Mouse (Mus musculus) layer of hippocampus, adult 11-12 months (tissue): ENCODE data around the gene Tmem53.
A peak's percentile ranks its signal among the peaks of the same experiment; 100 is the strongest.

ENCODE experiments used
- DNase-seq: peaks from one replicate; pipeline ENCODE4 v3.0.0; 2022; ENCODE audit warnings: low spot score

Tmem53 gene

DNA sequence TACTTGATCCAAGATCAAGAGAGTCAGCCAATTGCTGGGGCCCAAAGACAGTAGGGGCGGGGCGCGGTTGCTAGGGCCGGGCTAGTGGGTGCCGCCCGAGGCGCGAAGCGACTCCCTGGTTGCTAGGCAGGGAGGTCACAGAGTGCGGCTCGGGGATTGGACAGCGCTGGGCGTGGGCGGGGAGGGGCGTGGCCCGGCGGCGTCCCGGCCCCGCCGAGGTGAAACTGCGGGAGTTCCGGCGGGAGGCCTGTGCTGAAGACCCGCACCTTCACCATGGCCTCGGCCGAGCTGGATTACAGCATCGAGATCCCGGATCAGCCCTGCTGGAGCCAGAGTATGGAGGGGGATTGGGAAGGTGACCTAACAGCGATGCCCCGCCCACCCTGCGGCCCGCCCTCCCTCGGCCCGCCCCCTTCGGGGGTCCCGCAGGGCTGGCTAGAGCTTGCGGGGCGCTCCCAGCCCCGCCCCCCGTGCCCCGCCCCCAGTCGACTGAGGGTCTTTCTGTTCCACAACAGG lies at the start of gene Tmem53, which contains the start of gene Armh1:
Gene Tmem53 (plus strand): TSS at position 151 of the 516 bp plus-strand sequence.
Gene Armh1 (minus strand): TSS at position 325 of the 516 bp plus-strand sequence.
- DNase-seq: peak; percentile 80

DNA sequence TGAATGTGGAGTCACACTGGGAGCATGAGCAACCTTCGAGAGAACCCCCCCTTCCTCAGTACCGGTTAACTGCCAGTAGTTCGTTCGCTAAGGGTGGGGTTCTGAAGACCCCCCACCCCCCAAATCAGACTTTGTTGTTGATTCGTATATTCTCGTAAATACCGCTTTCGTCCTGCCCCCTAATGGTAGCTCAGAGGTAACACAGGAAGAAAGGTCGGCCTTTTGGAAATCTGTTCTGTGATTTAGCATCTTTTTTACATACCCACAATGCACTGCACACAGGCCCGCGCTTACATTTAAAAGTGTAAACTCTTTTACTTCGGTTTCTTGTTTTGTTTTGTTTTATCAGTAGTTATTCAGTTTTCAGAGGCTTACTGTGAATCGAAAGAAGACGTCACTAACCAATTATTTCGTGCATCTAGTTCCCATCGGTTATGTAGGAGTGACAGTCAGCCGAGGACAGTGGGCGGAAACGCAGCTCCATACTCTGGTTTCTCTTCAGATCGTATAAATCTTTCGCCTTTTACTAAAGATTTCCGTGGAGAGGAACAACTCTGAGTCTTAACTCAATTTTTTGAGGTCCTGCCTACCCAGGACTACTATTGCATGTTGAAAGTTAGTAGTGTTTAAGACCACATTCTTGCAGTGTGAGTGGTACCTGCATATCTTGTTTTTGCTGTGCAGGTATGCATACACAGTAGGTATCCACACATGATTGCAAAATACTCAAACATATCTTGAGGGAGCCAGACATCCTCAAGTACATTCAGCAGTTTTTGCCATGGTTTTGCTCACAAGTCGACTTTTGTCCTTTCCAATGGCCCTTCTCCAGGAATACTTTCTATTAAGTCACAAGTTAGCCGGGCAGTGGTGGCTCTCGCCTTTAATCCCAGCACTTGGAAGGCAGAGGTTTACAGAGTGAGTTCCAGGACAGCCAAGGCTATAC lies 49.4 kb upstream of the Tmem53 start:
- DNase-seq: peak; percentile 47

DNA sequence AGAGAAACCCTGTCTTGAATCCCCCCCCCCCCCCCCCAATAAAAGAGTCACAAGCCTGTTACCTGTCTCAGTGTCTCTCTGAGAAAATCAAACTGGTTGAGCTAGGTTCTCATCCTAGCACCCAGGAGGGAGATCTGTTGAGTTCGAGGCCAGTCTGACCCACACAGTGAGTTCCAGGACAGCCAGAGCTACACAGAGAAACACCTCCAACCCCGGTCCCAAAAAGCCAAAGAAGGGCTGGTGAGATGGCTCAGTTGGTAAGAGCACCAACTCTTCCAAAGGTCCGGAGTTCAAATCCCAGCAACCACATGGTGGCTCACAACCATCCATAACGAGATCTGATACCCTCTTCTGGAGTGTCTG lies 48.8 kb upstream of the Tmem53 start:
- DNase-seq: no peak

DNA sequence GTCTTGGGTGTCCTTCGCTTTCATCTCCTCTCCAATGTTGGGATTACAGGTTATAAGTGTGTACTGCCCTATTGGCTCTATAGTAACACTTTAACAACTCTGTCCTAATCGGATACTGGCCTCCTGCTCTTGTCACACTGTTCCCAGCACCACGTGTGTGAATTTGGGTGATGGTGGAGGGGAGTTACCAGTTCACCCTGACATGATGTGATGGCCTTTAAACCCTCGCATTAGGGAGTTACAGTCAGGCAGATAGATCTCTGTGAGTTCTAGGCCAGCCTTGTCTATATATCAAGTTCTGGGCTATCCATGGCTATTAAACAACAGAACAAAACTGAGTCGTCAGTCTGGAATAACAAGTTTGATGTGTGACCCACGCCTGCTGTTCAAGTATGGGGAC lies 42.2 kb upstream of the Tmem53 start:
- DNase-seq: no peak

DNA sequence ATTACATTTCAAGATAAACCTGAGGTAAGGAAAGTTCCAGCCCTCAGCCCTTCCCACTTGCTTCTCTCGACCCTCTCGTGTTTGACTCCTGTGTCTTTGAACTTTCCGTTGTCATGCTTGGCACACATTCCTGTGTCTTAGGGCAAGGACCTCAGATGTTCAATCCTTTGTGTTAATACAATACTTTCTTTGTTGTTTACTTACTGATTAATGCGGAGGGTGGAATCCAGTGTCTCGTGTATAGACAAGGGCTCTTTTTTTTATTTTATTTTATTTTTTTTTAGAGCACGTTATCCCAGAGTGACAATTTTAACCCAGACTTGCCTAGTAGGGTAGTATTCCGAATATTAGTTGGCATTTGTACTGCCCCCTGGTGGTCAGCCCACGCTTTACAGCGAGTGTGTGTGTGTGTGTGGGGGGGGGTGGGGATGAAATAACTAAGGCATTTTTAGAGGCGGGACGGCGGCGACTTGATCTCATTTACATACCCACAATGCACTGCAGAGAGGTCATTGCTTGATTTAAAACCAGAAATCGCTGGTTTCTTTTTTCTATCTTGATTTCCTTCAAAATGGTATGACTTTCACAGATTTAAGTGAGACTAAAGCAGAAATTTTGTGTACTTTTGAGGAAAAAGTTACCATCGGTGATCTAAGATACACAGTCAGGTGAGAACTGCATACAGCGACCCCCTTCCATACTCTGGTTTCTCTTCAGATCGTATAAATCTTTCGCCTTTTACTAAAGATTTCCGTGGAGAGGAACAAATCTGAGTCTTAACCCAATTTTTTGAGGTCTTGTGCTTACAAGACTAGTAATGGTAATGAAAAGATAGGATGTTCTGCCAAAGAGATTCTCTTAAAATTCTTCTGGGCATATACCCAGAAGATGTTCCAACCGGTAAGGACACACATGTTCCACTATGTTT lies 41.3 kb upstream of the Tmem53 start:
- DNase-seq: peak; percentile 79

DNA sequence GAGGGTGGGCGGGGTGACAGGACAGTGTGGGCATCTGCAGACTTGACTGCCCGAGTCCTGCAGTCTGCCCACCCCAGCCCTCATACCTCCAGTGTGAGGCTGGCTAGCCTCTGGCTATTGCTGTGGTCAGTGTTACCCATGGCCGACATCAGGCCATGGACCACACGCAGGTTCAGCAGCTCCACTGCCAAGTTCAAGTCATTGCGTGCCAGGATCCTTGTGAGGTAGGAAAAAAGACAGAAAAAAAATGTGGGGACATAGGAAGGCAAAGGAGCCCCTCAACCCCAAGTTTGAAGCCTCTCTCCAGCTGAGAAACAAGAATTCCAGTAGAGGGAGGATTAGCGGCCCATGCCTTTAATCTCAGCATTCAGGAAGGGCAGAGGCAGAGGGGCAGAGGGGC lies 37.5 kb upstream of the Tmem53 start:
- DNase-seq: no peak

DNA sequence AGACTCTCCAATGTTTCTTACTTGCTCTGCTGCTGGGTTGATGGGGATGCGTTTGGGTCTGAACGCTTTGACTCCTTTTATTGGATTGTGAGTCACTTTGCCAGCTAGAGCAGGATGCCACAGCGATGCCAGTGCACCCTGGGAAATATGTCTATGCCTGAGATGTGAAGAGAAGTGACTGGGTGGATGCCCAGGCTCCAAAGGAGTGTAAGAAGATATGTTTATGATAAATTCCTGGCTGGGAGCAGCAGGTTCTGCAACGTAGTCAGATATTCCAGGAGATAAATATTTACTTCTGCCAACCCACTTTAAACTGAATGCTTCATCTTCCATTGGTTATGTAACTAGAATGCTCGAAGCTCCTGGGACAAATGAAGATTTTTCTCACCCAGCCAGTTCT lies 34.7 kb upstream of the Tmem53 start:
- DNase-seq: no peak

DNA sequence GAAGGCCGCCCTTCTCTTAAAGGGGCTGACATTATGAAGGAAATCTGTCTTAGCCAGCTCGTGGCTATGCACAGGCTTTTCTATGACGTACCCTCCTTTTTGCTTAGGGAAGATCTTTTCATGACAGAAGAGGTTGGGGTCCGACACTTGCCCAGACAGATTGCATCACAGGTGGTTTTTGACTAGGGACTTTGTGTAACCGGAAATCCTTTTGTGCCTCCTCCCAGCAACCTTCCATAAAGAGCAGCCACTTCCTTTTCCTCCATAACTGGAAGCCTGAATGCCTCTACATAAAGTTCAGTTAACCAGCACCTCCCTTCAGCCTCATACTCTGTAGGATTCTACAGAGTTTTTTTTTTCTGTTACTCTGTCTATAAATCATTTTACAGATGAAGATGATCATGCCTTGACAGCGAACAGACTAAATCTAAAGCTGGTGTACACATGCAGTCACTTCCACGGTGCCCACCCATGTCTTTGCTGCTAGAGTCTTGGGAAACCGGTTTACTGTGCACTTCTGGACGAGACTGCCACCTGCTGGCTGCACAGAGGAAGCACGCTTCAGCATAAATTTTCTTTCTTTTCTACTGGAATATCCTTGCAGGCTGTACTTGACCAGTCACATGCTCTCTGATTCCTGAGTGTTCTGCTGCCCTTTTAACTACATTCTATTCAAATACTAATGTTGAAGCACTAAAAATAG lies 33.1 kb upstream of the Tmem53 start:
- peak; percentile 47 for DNase-seq

DNA sequence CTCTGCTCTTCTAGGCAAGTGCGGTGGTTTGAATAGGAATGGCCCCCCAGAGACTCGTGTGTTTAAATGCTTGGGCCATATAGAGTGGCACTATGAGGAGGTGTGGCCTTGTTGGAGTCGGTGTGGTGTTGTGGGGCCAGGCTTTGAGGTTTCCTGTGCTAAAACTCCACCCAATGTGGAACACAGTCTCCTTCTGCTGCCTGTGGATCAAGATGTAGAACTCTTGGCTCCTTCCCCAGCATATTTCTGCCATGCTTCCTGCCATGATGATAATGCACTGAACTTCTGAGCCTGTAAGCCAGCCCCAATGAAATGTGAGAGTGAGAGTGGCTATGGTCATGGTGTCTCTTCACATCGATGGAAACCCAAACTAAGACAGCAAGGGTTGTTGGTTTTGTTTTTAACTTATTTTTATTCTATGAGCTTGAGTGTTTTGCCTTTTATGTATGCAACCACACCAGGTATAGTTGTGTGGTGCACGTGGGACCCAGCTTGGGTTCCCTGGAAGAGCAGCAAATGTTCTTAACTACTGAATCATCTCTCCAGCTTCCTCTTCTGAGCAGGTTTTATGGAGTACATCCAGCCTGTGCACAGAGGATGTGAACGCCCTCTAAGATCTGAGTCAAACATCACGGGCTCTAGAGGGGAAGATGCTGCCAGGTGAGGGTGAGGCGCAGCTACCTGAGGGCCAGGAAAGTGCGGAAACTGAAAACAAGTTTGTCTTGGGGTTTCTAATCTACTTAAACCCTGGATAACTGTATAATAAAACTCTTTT lies 30.8 kb upstream of the Tmem53 start:
- no peak for DNase-seq

DNA sequence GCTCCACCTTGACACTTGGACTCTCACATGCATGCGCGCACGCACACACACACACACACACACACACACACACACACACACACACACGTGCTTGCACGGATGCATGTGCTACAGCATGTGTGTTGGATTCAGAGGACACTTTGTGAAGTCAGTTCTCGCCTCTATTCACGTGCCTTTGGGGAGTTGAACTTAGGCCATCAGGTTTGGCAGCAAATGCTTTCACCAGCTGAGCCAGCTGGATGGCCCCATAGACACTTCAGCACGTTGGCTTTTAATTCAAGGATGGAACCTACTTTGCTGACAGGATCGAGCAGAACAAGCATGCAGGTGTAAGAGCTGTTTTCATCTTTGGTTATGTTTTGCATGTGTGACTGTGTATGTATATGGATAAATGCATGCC lies 29.9 kb upstream of the Tmem53 start:
- DNase-seq: no peak

DNA sequence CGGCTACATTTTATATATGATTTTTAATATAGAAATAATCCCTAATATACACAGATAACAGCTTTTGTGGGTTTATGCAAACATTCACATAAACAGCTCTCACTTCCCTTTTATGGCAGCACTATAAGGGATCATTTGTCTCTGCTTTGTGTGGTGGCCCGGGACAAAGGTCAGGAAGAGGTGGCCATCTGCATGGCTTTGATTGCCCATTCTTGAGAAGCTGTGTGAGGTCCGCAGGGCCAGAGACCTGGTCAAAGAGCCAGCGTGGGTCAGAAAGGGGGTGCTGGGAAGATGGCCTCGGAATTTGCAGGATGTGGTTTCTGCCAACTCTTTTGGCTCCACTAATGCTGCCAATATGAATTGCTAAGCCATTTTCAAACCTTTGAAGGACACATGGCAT lies 28.8 kb upstream of the Tmem53 start:
- DNase-seq: no peak

DNA sequence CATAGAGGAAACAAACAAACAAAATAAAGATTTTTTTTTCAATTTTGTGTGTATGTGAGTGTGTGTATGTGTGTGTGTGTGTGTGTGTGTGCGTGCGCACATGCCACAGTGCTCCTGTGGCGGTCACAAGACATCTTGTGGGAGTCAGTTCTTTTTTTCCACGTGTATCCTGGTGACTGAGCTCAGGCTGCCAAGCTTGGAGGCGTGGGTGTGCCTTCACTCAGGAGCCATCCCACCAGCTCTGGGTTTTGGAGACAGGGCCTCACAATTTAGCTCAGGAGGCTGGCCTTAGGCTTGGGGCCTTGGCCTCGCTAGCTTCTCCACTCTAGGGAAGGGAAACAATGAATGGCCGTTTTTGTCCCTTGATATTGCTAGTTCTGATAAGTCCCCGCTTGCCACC lies 27.6 kb upstream of the Tmem53 start:
- no peak for DNase-seq

DNA sequence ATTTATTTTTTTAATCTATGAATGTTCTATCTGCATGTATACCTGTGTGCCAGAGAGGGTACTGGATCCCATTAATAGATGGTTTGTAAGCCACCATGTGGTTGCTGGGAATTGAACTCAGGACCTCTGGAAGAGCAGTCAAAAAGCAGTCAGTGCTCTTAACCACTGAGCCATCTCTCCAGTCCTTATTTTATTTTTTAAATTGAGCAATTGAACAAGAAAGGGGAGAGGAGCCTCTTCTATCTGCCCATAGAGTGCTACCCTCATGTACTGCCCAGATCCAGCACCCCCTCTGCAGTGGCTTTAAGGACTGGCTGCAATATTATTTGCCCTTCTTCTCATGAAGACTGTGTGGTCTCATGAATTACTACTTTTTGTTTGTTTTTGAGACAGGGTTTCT lies 26.5 kb upstream of the Tmem53 start:
- no peak for DNase-seq

DNA sequence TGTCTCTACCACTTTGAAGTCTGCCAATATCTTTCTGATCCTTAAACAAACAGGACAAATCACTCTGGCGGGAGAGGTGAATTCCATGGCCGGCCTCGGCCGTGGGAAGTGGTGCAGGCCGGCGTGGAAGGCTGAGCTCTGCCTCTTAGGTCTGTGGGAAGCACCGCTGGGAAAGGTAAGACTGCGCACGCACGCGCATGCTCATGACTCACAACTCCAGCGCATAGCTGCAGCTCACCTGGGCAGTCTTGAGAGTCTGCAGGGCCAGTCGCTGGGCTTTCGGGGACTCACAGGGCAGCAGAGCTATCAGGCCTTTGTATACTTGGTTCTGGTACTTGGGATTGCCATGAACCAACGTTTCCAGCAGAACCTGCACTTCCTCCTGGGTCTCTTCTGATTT lies 22.2 kb upstream of the Tmem53 start:
- no peak for DNase-seq

DNA sequence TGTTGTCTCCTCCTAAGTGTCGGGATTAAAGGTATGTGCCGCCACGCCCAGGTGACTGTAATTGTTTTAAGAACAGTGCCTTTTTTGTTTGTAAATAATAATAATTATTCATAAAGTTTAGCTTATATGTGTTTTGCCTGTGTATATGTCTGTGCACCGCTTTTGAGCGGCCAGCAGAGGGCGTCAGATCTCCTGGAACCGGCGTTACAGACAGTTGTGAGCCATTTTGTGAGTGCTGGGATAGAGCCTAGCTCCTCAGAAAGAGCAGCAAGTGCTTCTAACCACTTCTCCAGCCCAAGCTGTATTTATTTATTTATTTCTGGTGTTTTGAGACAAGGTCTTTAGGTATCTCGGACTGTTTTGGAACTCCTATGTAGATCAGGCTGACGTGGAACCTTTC lies 21.4 kb upstream of the Tmem53 start:
- DNase-seq: no peak

DNA sequence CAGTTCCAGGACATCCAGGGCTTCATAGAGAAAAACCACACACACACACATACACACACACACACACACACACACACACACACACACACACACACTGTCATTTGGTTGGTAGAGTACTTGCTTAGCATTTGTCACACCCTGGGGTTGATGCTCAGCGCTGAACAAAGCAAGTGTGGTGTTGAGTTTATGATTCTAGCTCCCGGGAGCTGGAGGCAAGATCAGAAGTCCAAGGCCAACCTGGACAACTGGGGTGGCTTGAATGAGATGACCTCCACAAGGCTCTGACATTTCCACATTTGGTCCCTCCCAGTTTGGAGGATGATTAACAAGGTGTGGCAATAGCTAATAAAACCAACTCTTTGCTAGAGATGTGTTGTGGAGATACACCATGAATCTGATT lies 20.5 kb upstream of the Tmem53 start:
- DNase-seq: no peak

DNA sequence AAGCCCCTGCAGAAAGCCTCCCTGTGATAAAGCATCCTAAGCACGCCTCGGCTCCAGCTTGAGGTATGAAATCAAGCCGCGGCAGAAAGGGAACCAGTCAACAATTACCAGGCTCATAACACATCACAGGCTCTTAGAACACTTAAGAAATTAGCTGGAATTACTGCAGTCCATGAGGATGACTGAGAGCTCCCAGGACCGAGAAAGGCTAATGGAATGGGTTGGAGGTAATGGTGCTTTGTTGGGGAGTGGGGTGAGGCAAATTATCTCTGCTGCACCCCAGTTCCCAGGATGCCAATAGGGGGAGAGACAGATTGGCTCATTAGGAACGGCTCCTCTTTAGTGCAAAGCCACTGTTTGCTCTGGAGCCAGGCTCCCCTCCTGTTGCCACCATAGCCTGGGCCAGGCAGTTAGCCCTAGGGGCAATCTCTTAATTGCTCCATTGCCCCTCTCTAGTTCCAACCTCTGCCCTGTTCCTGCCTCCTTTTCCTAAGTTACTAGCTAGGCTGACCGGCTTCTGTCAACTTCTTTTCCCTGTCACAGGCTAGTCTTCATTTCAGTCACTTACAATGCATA lies 17.5 kb upstream of the Tmem53 start:
- no peak for DNase-seq

DNA sequence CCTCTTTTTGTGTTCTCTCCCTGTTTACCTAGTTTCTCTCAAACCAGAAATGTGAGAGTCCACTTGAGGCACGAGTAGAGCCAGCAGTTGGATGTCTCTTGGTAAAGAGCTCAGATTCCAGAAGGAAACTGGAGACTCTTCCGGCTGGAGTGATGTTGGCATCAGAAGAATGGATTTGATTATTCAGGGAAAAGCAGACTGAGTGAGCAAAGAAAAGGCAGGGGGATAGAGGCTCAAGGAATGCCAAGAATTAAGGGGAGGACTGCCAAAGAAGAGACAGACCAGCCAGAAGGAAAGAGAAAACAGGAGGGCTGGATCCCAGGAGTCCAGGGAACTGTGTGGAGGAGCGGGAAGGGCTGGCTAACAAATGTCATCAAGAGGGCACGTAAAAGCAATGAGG lies 15.9 kb upstream of the Tmem53 start:
- no peak for DNase-seq

DNA sequence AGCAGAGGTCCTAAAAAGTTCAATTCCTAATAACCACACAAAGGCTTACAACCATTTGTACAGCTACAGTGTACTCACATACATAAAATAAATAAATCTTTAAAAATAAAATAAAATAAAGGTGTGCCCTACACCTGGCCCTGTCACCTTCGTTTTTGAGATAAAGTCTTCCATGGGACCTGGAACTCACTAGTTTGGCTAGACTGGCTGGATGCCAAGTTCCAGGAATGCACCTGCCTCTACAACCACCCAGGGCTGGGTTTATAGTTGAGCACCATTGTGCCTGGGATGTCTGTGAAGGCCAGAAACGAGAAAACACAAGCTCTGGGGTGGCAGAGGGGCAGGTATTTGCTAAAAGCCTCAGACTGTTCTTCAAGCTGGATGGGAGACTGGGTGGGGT lies 12.6 kb upstream of the Tmem53 start:
- no peak for DNase-seq

DNA sequence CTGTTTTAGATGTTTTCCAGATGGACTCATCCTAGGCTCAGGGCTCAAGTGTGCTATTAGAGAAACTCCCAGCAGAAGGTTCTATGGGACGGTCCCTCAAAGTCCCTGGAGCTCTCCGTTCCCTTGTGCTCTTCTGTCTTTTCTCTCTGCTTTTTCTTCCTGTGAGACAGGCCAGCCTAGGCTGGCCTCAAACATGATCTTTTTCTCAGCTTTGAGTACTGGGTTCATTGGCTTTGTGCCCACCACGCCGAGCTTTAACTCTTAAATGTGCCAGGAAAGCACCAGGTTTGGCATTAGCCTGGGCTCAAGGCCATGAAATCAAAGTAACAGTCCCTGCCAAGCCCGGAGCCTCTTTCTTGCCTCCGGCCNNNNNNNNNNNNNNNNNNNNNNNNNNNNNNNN lies 10.9 kb upstream of the Tmem53 start:
- no peak for DNase-seq

DNA sequence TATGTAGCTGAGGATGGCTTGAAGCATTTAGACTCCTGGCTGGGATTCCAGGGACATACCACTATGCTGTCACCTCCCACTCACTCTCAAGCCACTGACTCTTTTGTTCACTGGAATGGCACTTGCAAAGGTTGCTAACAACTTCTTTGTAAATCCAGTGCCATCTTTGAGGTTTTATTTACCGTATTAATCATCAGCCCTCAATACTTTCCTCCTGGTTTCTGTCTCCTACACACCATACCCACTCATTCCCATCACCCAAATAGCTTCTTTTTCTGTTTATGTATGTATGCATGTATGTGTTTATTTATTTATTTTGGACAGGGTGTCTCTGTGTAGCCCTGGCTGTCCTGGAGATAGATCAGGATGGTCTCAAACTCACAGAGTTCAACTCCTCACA lies 769 bp upstream of the Tmem53 start:
- DNase-seq: no peak
